8 mouse cellular contexts compared by ENCODE assay signal in the genomic region with DNA sequence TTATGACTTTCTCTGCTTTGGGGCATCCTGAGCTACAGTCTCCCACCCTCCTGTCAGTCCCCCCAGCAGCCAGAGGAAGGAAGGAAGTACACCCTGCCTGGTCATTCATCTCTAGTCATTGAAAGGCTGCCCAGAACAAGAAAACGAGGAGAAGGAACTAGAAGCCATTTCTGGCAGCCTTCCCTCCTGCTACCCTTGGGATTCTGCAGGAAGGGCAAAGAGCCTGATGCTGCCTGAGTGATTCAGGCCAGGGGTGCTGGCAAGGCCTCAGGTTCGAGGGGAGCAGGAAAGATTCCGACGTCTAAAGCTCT.
DNase-seq lines count a peak whose midpoint lies in the region; ATAC-seq and TF ChIP-seq lines count a peak whose summit lies in the region.

No protein-coding gene starts in this region.

- no peaks in the 10 kb centered on the region for H3K36me3 ChIP-seq in lung, embryonic 16.5 days (ENCODE audit: control insufficient read depth, insufficient read depth, low read length)
- no peaks in the 10 kb centered on the region for H3K36me3 ChIP-seq in kidney, adult 2 months (ENCODE audit: control insufficient read depth, insufficient read depth, low read length)
- H3K36me3 ChIP-seq in intestine, embryonic 15.5 days = no peaks in the 10 kb centered on the region

- no peak for DNase-seq in lung, postnatal 25 days (ENCODE audit: low spot score)
- DNase-seq in kidney, adult 2 months = peak; percentile 84
- peak; percentile 56 to 57 for DNase-seq in left cerebral cortex, postnatal 14 days (ENCODE audit: low spot score in 2 of 2)
- DNase-seq in urinary bladder, adult 2 months (ENCODE audit: low spot score) = no peak
- no peak for DNase-seq in spleen, adult 12 weeks (ENCODE audit: low spot score)

- TF ChIP-seq CTCF in cortical plate, adult 2 months (IDR thresholded peaks at IDR 0.05; ENCODE audit: extremely low read depth, insufficient read depth, low read length) = no peak
- no peak for TF ChIP-seq CTCF in kidney, adult 2 months (conservative IDR thresholded peaks at IDR 0.05; ENCODE audit: insufficient read depth, insufficient read length, low read depth, low read length)

- no peak overlapping the region for H3K9ac ChIP-seq in lung, embryonic 16.5 days (ENCODE audit: low read length)
- H3K9ac ChIP-seq in intestine, embryonic 15.5 days = no peak overlapping the region

- no peaks in the 10 kb centered on the region for H3K27me3 ChIP-seq in lung, embryonic 16.5 days (ENCODE audit: control insufficient read depth, insufficient read depth, low read depth, low read length)
- no peaks in the 10 kb centered on the region for H3K27me3 ChIP-seq in kidney, adult 2 months (replicated peaks; ENCODE audit: control insufficient read depth, insufficient read depth, low read length)
- H3K27me3 ChIP-seq in intestine, embryonic 15.5 days (replicated peaks) = no peaks in the 10 kb centered on the region

- no peak overlapping the region for H3K4me2 ChIP-seq in lung, embryonic 16.5 days (ENCODE audit: low read depth, low read length)
- H3K4me2 ChIP-seq in intestine, embryonic 15.5 days (replicated peaks) = no peak overlapping the region

- H3K9me3 ChIP-seq in lung, embryonic 16.5 days (ENCODE audit: control insufficient read depth, low read length) = no peaks in the 10 kb centered on the region
- no peaks in the 10 kb centered on the region for H3K9me3 ChIP-seq in intestine, embryonic 15.5 days

- H3K27ac ChIP-seq in lung, embryonic 16.5 days (ENCODE audit: low read length) = 0 out of 2 replicates have a peak overlapping the region, but pooled peaks have one; percentile 22
- H3K27ac ChIP-seq in cortical plate, adult 2 months (ENCODE audit: insufficient read depth, low read length) = peak overlapping the region; percentile 27
- H3K27ac ChIP-seq in kidney, adult 2 months (ENCODE audit: insufficient read depth, low read depth, low read length) = peak overlapping the region; percentile 8; the same call in 1 of the 2 replicates
- no peak overlapping the region for H3K27ac ChIP-seq in intestine, embryonic 15.5 days

- intact Hi-C loops in left cerebral cortex, postnatal 14 days (cut with DNase I) = no loop called here

- H3K4me1 ChIP-seq in lung, embryonic 16.5 days (replicated peaks; ENCODE audit: control insufficient read depth, insufficient read depth, low read length) = peaks cover 3% of the 10 kb centered on the region; the same call in 1 of the 2 replicates
- peaks cover 2% of the 10 kb centered on the region; the same call in 1 of the 2 replicates for H3K4me1 ChIP-seq in cortical plate, adult 2 months (ENCODE audit: control insufficient read depth, insufficient read depth, low read length)
- H3K4me1 ChIP-seq in kidney, adult 2 months (ENCODE audit: control insufficient read depth, insufficient read depth, low read length) = 0 out of 2 replicates have a peak, but pooled peaks cover 5% of the 10 kb centered on the region
- H3K4me1 ChIP-seq in intestine, embryonic 15.5 days (replicated peaks) = no peaks in the 10 kb centered on the region

- WGBS in lung, embryonic 16.5 days = 33% methylated on average over 4 of the region's 4 CpGs
- 23% methylated on average over 4 of the region's 4 CpGs for WGBS in kidney, adult 2 months
- 52% methylated on average over 4 of the region's 4 CpGs for WGBS in intestine, embryonic 15.5 days

- ATAC-seq in lung, embryonic 16.5 days (ENCODE audit: low read depth) = peak; percentile 41
- no peak for ATAC-seq in intestine, embryonic 15.5 days

- TF ChIP-seq POLR2A in cortical plate, adult 2 months (IDR thresholded peaks at IDR 0.05; ENCODE audit: extremely low read depth, insufficient read depth, low read length) = no peak
- no peak for TF ChIP-seq POLR2A in kidney, adult 2 months (IDR thresholded peaks at IDR 0.05; ENCODE audit: low read depth, low read length)

- no peak overlapping the region for H3K4me3 ChIP-seq in lung, embryonic 16.5 days (ENCODE audit: low read length)
- H3K4me3 ChIP-seq in cortical plate, adult 2 months (ENCODE audit: insufficient read depth, low read length) = no peak overlapping the region
- H3K4me3 ChIP-seq in kidney, adult 2 months (ENCODE audit: insufficient read depth, low read depth, low read length) = no peak overlapping the region
- no peak overlapping the region for H3K4me3 ChIP-seq in intestine, embryonic 15.5 days (replicated peaks)

Comparison
In these comparisons a context has a peak if more than half of its experiments do, and no peak if none do; other contexts are left out.
1. DNase-seq: peak in kidney, adult 2 months (single experiment) and left cerebral cortex, postnatal 14 days (2 of 2); none in lung, postnatal 25 days (single experiment), urinary bladder, adult 2 months (single experiment) and spleen, adult 12 weeks (single experiment).